Mouse (Mus musculus): ENCODE measurements around the gene Prkacb. TPM values are rescaled to one million over a fixed set of nuclear protein-coding genes. Genes with fewer than 3 reads are reported as not detected.
A peak's percentile ranks its signal among the peaks of the same experiment; 100 is the strongest.

Gene Prkacb
- total RNA-seq (2015) = 67.8 and 72.9 TPM in 2 replicates
- total RNA-seq (2017) = 60.8 and 75.2 TPM in 2 replicates

DNA sequence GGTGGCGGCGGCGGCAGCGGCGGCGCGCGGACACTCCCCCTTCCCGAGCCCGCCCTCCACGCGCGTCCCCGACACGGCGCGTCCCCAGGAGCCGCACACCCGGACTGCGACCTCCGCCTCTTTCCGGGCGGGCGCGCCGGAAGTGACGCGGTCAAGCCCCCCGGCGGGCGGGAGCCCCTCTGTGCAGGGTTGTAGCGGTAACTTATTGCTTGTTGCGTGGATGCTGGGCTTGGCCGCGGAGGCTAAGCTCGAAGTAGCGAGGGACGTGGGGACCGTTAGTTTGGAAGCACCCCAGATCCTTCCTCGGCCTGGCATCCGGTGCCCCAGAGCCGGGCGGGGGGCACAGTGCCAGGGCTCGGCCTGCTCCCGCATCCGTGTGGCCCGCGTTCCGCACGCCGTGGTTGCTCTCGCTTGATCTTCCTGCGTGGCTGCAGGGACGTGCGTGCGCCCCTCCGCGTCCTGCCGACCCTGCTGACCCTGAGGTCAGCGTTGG lies at the start of gene Prkacb:
Prkacb (minus strand) TSS at position 90 of the 493 bp plus-strand sequence.
- ATAC-seq (replicated peaks; ENCODE audit: poor library complexity) = peak; percentile 88

GRCm38 (mm10) chr3:146860308-146860707 lies 47.5 kb upstream of the Prkacb start:
- no peak for ATAC-seq (replicated peaks; ENCODE audit: poor library complexity)

DNA sequence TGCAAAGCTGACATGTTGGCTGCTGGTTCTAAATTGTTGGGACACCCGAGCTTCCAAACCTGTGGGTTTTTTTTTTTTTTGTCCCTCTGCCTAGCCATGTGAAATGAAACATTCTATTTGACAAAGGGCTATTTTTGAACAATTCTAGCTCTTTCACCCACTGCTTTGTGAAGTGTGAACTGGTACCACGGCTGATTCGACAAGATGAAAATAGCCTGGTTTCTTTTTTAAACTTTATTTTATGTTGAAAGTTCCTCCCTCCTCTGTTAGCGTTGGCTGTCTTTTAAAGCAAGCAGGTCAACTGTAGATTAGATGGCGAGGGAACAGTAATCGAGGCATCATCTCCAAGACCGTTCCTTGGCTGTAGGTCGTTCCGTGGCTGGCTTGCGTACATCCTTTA lies 44.6 kb upstream of the Prkacb start:
- no peak for ATAC-seq (replicated peaks; ENCODE audit: poor library complexity)

DNA sequence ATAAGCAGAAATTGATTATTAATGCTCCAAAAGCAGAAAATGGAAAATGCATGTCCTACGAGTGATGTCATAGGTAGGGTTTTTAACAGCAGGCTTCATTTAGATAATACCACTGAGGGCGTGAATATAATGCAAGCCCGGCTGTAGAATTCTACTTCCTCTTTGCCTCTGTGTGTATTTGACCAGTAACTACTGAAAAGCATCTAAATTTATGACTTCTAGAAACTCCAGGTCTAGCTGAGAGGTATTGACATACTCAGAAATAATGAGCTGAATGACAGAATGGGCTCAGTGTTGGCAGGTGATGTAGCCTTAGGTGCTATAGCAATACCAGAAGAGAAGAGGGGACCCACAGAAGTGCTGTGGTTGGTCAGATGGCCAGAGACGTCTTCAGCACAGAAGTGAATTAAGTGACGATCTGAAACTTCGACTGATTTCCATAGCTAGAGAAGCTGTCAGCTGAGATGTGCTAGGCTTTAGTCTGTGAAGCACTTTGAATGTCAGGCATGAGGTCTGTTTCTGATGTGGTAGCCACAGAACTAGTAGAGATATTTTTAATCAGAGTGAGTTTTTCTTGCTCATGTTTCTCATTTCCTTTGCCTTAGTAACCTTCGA lies 41.8 kb upstream of the Prkacb start:
- ATAC-seq (replicated peaks; ENCODE audit: poor library complexity) = no peak

DNA sequence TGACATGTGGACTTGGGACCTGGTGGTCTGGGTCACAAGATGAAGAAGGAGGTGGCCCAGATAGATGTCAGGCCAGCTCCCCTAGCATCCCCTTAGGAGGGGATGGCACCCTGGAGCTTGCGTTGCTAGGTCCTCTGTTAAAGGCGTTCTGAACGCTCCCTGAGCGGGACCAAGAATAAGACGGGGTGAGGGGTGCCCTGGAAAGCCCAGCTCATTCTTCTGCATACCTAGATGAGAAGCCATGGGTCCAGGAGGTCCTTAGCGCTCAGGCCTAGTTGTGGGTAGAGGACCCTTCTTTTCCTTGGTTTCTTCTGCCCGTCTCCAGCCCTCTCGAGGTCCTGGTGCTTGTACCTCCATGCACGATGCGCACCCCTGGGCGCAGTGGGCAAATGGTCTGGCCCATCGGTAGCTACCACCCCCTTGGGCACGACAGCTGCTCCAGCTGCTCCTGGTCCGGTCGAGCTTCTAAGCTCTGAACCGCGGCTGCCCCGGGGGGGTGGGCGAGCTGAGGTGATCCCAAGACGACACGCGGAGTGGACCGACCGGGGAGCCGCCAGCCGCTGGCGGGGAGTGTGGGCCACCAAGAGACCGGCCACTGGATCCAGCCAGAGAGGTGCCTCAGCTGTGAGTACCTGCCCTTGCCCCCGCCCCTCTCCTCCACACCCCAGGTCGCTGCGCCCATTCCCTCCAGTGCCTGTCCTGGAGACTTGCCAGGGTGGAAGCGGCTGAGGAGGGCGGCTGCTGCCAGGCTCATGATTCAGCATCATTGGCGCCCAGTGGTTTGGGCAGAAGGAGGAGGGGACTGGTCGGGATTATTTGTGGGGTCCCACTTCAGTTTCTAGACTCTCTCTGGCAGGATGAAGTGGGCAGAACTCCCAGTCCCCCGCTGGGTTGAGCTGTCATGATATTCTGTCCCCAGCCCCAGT lies 39.4 kb upstream of the Prkacb start, which contains the start of gene Ttll7:
Ttll7 (plus strand) TSS at position 402 of the 926 bp plus-strand sequence.
- ATAC-seq (replicated peaks; ENCODE audit: poor library complexity) = peak; percentile 96

- ATAC-seq (replicated peaks; ENCODE audit: poor library complexity) = no peak
These were observed 36.6 kb upstream of the Prkacb start for GRCm38 (mm10) chr3:146849360-146849759.

GRCm38 (mm10) chr3:146848112-146848511 lies 35.3 kb upstream of the Prkacb start:
- ATAC-seq (replicated peaks; ENCODE audit: poor library complexity) = no peak

- no peak for ATAC-seq (replicated peaks; ENCODE audit: poor library complexity)
These were observed 33.4 kb upstream of the Prkacb start for GRCm38 (mm10) chr3:146846237-146846636.

DNA sequence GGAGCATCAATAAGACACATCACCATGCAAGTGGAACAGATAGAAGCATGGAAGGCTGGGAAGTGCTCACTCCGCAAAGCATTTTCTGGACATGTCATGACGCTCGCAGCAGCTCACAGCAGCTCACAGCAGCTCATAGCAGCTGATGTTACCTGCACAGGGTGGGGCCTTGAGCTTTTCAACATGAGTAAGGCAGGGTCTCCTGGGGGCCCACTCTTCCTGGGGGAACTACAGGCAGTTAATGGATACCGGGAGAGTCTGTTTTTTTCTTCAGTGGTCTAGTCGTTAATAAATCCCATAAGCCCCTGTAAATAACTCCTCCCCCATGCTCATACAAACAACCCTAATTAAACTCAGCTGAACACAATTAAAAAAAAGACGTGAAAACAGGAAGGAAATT lies 30.7 kb upstream of the Prkacb start:
- ATAC-seq (replicated peaks; ENCODE audit: poor library complexity) = no peak

- ATAC-seq (replicated peaks; ENCODE audit: poor library complexity) = no peak
These were observed 30.0 kb upstream of the Prkacb start for GRCm38 (mm10) chr3:146842766-146843165.

DNA sequence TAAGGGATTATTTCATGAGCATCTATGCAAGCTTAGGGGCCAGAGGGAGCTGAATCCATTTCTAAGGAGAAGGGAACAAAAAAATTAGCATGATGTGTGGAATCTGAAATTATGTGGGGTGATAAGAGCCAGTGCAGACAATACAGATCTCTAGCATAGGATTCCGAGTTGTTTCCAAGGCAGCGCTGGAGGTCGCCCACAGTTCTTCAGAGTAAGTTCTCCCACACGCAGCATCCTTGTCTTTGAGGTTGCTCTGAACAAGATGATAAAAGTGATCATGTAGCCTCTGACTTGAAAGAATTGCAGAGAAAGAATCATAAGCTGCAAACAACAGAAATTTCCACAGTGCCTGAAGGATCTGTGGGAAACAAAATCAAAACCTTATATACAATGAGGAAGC lies 7.9 kb upstream of the Prkacb start:
- ATAC-seq (replicated peaks; ENCODE audit: poor library complexity) = no peak

DNA sequence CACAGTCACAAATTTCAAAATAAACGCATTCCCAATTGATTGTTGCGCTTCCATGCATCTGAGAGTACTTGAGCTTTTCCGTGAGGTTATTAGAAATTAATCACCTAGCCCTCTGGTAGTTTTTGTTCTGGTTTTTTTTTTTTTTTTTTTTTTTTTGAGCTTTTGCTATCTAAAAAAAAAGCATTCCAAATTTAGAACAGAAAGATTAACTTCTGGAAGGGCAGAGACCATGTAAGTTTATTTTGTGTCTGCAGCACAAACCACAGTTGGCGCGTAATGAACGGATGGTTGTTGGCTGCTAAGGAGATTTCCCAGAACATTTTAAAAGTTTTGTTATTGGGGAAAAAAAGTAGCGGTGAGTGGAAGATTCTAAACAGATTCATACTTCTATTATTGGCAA lies 834 bp upstream of the Prkacb start:
- no peak for ATAC-seq (replicated peaks; ENCODE audit: poor library complexity)

- peak; percentile 33 for ATAC-seq (replicated peaks; ENCODE audit: poor library complexity)
These were observed 530 bp downstream of the Prkacb start for GRCm38 (mm10) chr3:146812041-146812878.

DNA sequence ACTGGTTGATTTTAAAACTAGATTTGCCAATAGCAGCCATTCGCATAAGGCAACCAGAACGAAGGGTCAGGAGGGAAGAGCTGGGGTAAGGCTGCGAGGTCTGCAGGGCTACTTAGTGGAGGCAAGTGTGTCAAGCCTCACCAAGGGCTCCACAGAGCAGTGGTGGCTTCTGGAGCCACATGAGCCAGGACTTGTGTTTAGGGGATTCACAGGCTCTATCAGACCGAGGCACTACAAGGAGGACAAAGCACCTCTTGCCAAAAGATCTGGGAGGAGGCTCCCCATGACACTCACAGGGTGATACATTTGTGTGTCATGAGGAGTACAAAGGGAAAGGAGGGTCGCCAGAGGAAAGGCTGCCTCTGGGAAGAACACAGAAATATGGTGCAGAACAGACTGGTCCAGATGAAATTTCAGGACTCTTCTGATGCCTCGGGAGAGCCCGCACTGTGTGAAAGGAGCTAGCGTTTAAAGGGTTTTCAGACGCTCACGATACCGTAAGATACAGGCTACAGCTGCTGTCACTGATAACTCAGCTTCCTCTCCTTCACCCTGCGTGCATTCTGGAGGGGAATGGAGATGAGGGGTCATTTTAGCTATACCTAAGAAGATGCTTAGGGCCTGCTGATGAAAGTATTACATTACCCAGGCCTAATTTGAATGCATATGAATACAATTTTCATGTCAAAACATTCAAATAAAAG lies 19.1 kb downstream of the Prkacb start:
- peak; percentile 71 for ATAC-seq (replicated peaks; ENCODE audit: poor library complexity)

- peak; percentile 80 for ATAC-seq (replicated peaks; ENCODE audit: poor library complexity)
These were observed 20.5 kb downstream of the Prkacb start for GRCm38 (mm10) chr3:146792144-146792748.

- peak; percentile 27; the same call in 1 of the 2 replicates for ATAC-seq (replicated peaks; ENCODE audit: poor library complexity)
These were observed 28.6 kb downstream of the Prkacb start for GRCm38 (mm10) chr3:146784233-146784632.

GRCm38 (mm10) chr3:146783645-146784225 lies 29.1 kb downstream of the Prkacb start:
- peak; percentile 63 for ATAC-seq (replicated peaks; ENCODE audit: poor library complexity)

DNA sequence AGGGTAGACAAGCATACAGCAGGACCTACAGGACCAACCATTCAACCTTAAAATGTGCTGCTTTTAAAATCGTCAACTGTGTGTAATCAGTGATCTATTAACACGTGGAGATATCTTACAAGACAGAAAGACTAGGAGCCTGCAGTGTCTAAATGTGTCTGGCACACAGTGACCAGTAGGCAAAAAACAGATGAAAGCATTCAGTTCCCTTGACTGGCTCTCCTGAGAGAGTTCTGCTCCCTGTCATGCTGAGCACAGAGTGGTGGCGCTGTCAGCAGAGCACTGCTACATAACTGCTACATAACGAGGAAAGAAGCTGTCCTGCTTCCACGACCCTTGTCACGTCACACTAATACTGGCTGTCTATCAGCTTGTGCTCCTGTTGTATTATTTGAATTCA lies 30.2 kb downstream of the Prkacb start:
- peak; percentile 23; the same call in 1 of the 2 replicates for ATAC-seq (replicated peaks; ENCODE audit: poor library complexity)

GRCm38 (mm10) chr3:146781131-146781530 lies 31.7 kb downstream of the Prkacb start:
- ATAC-seq (replicated peaks; ENCODE audit: poor library complexity) = peak; percentile 35
